Mouse (Mus musculus) liver, adult 2 months (tissue): ENCODE results near the gene Kpnb1.

Experiments used
- CTCF ChIP-seq: fragments of 200-500 bp; IDR thresholded peaks from 2 replicates; pipeline ENCODE4 v1.5.1; 2011; ENCODE audit warnings: low read depth, low read length, control low read depth
- POLR2A ChIP-seq: fragments of 200-500 bp; IDR thresholded peaks from 2 replicates; pipeline ENCODE4 v1.6.1; 2011; ENCODE audit warnings: low read length, control low read depth; ENCODE audit not compliant: insufficient read depth; ENCODE audit errors: extremely low read depth

- TF ChIP-seq POLR2A (no peak), CTCF (no peak)
Measured at GRCm38 (mm10) chr11:97149995-97150410, 37.7 kb downstream of the Kpnb1 start.
